Mouse (Mus musculus) small intestine, adult 2 months (tissue): ENCODE measurements around the gene Fbxw2.

Experiments
- CTCF ChIP-seq: fragments of 200-500 bp; IDR thresholded peaks from 2 replicates; pipeline ENCODE4 v1.5.1; 2012; ENCODE audit warnings: low read depth, mild to moderate bottlenecking, control low read depth, inconsistent platforms, low read length, moderate library complexity, mixed read lengths; ENCODE audit not compliant: insufficient replicate concordance, insufficient read length; ENCODE audit errors: extremely low read depth
- POLR2A ChIP-seq: fragments of 200-500 bp; IDR thresholded peaks from 2 replicates; pipeline ENCODE4 v1.6.1; 2012; ENCODE audit warnings: low read depth, mild to moderate bottlenecking, control low read depth, inconsistent platforms, low read length, moderate library complexity

DNA sequence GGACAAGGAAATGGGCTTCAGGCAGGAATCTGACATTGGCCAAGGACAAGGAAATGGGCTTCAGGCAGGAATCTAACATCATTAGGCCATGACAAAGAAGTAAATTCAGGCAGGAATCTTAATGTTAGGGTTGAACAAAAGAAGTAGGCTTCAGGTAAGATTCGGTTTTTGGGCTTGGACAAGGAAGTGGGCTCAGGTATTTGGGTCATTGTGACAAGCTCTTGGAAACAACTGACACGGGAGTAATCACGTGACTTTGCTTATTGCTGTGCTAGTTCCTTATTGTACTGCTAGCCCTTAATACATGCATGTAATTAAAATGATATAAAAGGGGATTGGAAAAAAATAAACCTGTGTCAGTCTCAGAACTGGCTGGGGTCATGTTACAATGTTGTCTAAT, 9.6 kb upstream of the Fbxw2 start:
- no peak for TF ChIP-seq POLR2A
- TF ChIP-seq CTCF = no peak
